Mouse (Mus musculus): Measurements from ENCODE around the gene Syt11. TPM values are rescaled to one million over a fixed set of nuclear protein-coding genes. Genes with fewer than 3 reads are reported as not detected.
A peak's percentile ranks its signal among the peaks of the same experiment; 100 is the strongest.
"Not testable (repeated sequence)": the region's sequence is repeated elsewhere in the genome, so short reads cannot be mapped to it uniquely, and the experiment has no call there.

The Syt11 gene
- polyA plus RNA-seq, 1 experiment from 2014 or later, result 1.3 TPM

DNA sequence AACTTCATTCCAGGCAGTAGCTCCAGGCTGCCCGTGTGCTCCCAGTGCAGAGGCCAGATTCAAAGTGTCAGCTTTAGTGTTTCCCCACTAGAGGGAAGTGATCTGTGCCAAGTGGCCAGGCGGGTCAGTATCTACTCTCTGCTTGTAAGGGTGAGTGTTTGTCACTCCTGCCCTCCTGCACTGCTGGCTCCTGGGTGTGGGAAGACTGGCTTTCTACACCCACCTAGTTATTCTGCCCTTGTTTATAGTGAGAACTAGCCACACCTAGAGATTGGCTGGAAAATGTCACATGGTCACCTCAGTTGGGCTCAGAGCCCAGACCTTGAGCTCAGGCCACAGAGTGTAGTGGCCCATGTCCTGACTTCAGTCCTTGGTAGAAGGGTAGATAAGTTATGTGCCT lies 55.9 kb downstream of the Syt11 start:
- ATAC-seq (ENCODE audit: insufficient read depth), result peak; percentile 32
- no peaks in the 10 kb centered on the region for H3K9me3 ChIP-seq (replicated peaks)
- 59% methylated on average over 2 of the region's 2 CpGs for WGBS (ENCODE audit: insufficient replicate concordance)
- H3K36me3 ChIP-seq (replicated peaks), result peaks cover 43% of the 10 kb centered on the region
- H3K4me3 ChIP-seq (replicated peaks), result peak overlapping the region; percentile 73
- peaks cover 28% of the 10 kb centered on the region for H3K4me1 ChIP-seq (replicated peaks)
- H3K27ac ChIP-seq (replicated peaks), result peak overlapping the region; percentile 69
- no peak overlapping the region for H3K9ac ChIP-seq
- peak overlapping the region; percentile 75 for H3K4me2 ChIP-seq
- no peaks in the 10 kb centered on the region for H3K27me3 ChIP-seq

DNA sequence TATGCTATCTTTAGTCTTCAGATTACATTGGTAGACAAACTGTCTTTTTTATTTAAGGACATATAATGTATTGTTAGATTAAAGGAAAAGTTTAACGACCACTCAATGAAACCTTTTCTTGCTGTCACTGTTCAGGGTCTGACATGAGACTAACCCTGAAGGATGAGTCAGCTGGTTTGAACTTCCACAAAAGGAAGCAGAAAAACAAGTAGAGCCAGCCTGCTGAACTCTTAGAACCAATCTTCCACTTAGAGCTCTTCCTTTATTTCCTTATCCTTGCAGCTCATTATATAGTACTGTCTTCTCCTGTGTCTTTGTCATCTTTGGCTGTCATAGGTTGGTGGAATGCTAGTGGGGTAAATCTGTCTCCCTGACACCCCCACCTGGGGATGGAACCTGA lies 57.1 kb downstream of the Syt11 start:
- ATAC-seq (ENCODE audit: insufficient read depth), result no peak
- Histone ChIP-seq H3K9ac (peak overlapping the region; percentile 35; the same call in 1 of the 2 replicates), H3K4me3 (replicated peaks) (peak overlapping the region; percentile 73), H3K36me3 (replicated peaks) (peaks cover 50% of the 10 kb centered on the region), H3K4me2 (peak overlapping the region; percentile 75), H3K27me3 (no peaks in the 10 kb centered on the region), H3K27ac (replicated peaks) (peak overlapping the region; percentile 69), H3K4me1 (replicated peaks) (peaks cover 28% of the 10 kb centered on the region), H3K9me3 (replicated peaks) (no peaks in the 10 kb centered on the region)
- WGBS (ENCODE audit: insufficient replicate concordance), result 3% methylated on average over 1 of the region's 1 CpGs

DNA sequence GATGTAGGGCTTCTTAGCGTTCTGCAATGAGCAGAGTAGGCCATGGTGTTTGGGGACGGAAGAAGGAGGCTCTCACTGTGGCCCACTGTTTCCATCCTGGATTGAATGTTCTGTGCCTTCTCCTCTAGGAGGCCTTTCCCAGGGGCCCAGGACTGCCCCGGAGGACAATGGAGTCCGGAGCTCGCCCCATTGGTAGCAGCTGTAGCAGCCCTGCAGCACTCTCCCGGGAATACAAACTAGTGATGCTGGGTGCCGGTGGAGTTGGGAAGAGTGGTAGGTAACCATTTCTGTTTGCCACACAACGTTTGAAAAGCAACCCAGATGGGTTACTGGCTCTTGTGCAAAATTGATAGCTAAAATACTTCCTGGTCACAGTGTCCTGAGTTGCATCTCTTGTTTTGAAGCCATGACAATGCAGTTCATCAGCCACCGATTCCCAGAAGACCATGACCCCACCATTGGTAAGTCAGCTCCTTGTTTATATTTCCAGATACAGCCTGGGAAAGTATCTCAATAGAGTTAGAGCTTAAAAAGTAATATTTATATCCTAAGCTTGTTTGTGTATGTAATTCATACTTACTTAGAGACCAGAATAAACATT lies 57.7 kb downstream of the Syt11 start:
- H3K27ac ChIP-seq (replicated peaks), result peak overlapping the region; percentile 81
- H3K36me3 ChIP-seq (replicated peaks), result peaks cover 54% of the 10 kb centered on the region
- H3K4me1 ChIP-seq (replicated peaks), result peaks cover 28% of the 10 kb centered on the region
- H3K9ac ChIP-seq, result peak overlapping the region; percentile 76
- ATAC-seq (ENCODE audit: insufficient read depth), result peak; percentile 60
- H3K4me2 ChIP-seq, result peak overlapping the region; percentile 75
- H3K27me3 ChIP-seq, result no peaks in the 10 kb centered on the region
- peak overlapping the region; percentile 73 for H3K4me3 ChIP-seq (replicated peaks)
- H3K9me3 ChIP-seq (replicated peaks), result no peaks in the 10 kb centered on the region
- WGBS (ENCODE audit: insufficient replicate concordance), result 5% methylated on average over 9 of the region's 9 CpGs

DNA sequence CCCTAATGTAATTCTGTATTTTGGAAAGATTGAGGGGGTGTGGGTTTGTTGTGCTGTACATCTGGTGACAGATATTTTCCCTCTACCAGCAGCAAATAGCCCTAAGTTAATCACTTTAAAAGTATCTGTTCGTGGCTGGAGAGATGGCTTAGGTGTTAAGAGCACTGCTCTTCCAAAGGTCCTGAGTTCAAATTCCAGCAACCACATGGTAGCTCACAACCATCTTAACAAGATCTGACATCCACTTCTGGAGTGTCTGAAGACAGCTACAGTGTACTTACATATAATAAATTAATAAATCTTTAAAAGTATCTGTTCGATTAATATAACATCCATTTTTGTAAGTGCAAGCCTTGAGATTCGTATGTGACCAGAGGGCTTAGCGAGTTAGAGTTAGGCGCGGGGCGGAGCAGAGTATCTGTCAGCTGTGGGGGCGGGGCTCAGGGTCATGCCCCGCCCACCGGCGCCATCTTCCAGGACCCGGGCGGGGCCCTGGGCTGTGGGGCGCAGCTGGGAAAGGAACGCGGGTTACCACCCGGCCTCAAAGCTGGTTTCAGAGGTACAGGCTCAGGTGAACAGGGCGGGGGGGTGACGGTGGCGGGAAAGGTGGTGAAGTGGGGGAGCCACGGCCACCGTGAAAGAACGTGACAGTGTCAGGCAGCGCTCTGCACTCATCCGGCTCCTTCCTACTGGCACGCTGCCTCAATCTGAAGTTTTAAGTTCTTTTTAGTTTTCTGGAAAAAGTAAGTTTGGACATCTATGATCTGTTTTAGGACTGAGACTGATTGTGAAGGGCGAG lies 58.4 kb downstream of the Syt11 start, which contains the start of gene Rit1:
TSS of gene Rit1 (plus strand) at position 440 of the 799 bp plus-strand sequence.
- Histone ChIP-seq H3K4me3 (replicated peaks) (peak within 1 kb of the TSS; percentile 73), H3K4me1 (replicated peaks) (peaks cover 28% of the 10 kb centered on the region), H3K9me3 (replicated peaks) (no peaks in the 10 kb centered on the region), H3K4me2 (peak within 1 kb of the TSS; percentile 75), H3K36me3 (replicated peaks) (peaks cover 55% of the 10 kb centered on the region), H3K27ac (replicated peaks) (peak within 1 kb of the TSS; percentile 81), H3K9ac (peak within 1 kb of the TSS; percentile 76), H3K27me3 (no peaks in the 10 kb centered on the region)
- WGBS (ENCODE audit: insufficient replicate concordance), result under 1% methylated on average over 27 of the region's 27 CpGs
- ATAC-seq (ENCODE audit: insufficient read depth), result peak; percentile 93

DNA sequence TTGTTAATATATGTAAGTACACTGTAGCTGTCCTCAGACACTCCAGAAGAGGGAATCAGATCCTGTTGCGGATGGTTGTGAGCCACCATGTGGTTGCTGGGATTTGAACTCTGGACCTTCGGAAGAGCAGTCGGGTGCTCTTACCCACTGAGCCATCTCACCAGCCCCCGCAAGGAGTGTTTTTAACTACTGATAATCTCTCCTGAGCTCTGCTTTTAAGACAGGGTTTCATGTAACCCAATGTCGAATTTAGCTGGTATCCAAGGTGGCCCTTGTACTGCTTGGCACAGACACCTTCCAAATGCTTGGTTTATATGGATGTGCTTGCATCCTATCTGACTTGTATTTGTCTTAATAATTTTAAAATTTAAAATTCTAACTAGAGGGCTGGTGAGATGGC lies 59.2 kb downstream of the Syt11 start:
- not testable (repeated sequence) for H3K27ac ChIP-seq (replicated peaks); H3K27me3 ChIP-seq; H3K4me3 ChIP-seq (replicated peaks); ATAC-seq (ENCODE audit: insufficient read depth); H3K9ac ChIP-seq; H3K4me2 ChIP-seq; H3K9me3 ChIP-seq (replicated peaks)
- 80% methylated on average over 5 of the region's 5 CpGs for WGBS (ENCODE audit: insufficient replicate concordance)
- peaks cover 56% of the 10 kb centered on the region for H3K36me3 ChIP-seq (replicated peaks)
- peaks cover 28% of the 10 kb centered on the region for H3K4me1 ChIP-seq (replicated peaks)

DNA sequence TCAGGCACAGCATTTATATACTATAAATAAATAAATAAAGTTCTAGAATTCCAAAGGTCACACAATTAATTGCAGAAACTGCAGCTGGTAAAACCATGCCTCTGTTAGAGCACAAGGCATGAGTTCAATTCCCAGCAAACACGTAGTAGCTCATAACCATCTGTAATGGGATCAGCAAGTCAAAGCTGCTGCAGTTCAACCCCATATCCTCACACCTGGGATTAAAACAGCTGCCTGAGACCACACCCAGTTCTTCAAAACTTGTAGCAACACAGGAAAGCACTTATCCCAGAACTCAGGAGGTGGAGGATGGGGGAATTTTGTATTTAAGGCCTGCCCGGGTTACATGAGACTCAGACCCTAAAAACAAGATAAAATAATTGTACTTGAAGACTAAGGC lies 60.2 kb downstream of the Syt11 start:
- Histone ChIP-seq H3K4me2 (no peak overlapping the region), H3K9ac (no peak overlapping the region), H3K9me3 (replicated peaks) (no peaks in the 10 kb centered on the region), H3K27me3 (no peaks in the 10 kb centered on the region), H3K4me1 (replicated peaks) (peaks cover 27% of the 10 kb centered on the region), H3K36me3 (replicated peaks) (peaks cover 56% of the 10 kb centered on the region), H3K27ac (replicated peaks) (no peak overlapping the region), H3K4me3 (replicated peaks) (no peak overlapping the region)
- no peak for ATAC-seq (ENCODE audit: insufficient read depth)
- WGBS (ENCODE audit: insufficient replicate concordance), result 71% methylated on average over 2 of the region's 2 CpGs

DNA sequence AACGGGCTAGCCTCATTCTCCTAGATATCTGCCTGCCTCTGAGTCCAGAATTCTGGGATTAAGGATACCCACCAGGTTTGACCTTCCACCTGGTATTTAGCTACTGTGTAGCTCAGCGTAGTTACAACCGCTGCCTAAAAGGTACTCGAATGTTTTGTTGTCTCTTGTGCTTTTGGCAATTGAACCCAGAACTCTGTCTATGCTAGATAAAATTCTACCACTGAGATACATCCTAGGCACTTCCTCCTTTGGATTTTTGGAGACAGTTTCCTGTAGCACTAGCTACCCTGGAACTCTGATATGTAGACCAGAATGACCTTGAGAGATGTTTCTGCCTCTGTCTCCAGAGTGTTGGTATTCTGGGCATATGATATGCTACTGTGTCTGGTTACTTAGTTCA lies 61.3 kb downstream of the Syt11 start:
- Histone ChIP-seq H3K4me3 (replicated peaks) (no peak overlapping the region), H3K4me1 (replicated peaks) (peaks cover 17% of the 10 kb centered on the region), H3K36me3 (replicated peaks) (peaks cover 56% of the 10 kb centered on the region), H3K27me3 (no peaks in the 10 kb centered on the region), H3K4me2 (no peak overlapping the region), H3K27ac (replicated peaks) (no peak overlapping the region), H3K9ac (no peak overlapping the region), H3K9me3 (replicated peaks) (no peaks in the 10 kb centered on the region)
- 80% methylated on average over 4 of the region's 4 CpGs for WGBS (ENCODE audit: insufficient replicate concordance)
- ATAC-seq (ENCODE audit: insufficient read depth), result no peak

DNA sequence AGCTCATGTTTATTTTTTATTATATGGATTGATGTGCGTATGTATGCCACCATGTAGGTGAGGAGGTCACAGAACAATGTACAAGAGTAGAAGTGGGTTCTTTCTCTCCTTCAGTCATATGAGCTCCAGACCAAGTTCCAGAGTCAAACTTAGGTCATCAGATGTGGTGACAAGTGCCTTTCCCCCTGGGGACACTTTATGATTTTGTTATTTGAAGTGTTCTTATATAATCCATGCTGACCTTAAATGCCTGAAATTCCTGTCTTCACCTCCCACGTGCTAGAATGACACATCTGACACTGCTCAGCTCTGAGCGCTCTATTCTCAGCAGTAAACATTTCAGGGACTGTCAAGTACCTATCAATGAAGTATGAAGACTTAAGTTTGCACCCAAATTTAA lies 73.7 kb downstream of the Syt11 start:
- no peak overlapping the region for H3K4me2 ChIP-seq
- no peak overlapping the region for H3K4me3 ChIP-seq (replicated peaks)
- no peak for ATAC-seq (ENCODE audit: insufficient read depth)
- H3K27me3 ChIP-seq, result no peaks in the 10 kb centered on the region
- H3K4me1 ChIP-seq (replicated peaks), result no peaks in the 10 kb centered on the region
- peaks cover 92% of the 10 kb centered on the region for H3K36me3 ChIP-seq (replicated peaks)
- no peak overlapping the region for H3K9ac ChIP-seq
- WGBS (ENCODE audit: insufficient replicate concordance), result 83% methylated on average over 3 of the region's 3 CpGs
- H3K27ac ChIP-seq (replicated peaks), result no peak overlapping the region
- no peaks in the 10 kb centered on the region for H3K9me3 ChIP-seq (replicated peaks)

DNA sequence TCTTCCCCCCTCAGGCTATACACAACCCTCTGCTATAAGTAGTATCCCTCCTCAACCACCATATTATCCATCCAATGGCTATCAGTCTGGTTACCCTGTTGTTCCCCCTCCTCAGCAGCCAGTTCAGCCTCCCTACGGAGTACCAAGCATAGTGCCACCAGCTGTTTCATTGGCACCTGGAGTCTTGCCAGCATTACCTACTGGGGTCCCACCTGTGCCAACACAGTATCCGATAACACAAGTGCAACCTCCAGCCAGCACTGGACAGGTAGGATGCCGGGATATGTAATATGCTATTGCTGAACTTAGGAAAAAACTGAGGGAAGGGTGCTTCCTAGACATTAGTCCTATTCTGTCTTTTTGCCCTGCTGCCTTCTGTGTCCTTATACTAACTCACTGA lies 74.7 kb downstream of the Syt11 start:
- no peak overlapping the region for H3K27ac ChIP-seq (replicated peaks)
- no peaks in the 10 kb centered on the region for H3K27me3 ChIP-seq
- no peaks in the 10 kb centered on the region for H3K9me3 ChIP-seq (replicated peaks)
- no peak overlapping the region for H3K4me2 ChIP-seq
- 85% methylated on average over 3 of the region's 3 CpGs for WGBS (ENCODE audit: insufficient replicate concordance)
- no peak overlapping the region for H3K4me3 ChIP-seq (replicated peaks)
- peaks cover 95% of the 10 kb centered on the region for H3K36me3 ChIP-seq (replicated peaks)
- H3K4me1 ChIP-seq (replicated peaks), result no peaks in the 10 kb centered on the region
- no peak overlapping the region for H3K9ac ChIP-seq
- no peak for ATAC-seq (ENCODE audit: insufficient read depth)

DNA sequence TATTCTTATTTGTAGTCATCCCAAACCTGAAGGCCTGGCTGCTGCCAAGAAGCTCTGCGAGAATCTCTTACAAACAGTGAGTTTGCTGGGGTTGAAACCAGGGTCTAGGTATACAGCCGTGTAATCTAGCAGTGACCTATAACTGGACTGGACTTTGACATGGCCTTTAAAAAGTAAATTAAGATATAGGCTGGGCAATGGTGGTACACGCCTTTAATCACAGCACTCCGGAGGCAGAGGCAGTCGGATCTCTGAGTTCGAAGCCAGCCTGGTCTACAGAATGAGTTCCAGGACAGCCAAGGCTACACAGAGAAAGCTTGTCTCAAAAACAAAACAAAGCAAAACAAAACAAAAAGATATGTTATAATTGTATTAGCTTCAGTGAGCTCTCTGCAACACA lies 76.1 kb downstream of the Syt11 start:
- Histone ChIP-seq H3K36me3 (replicated peaks) (peaks cover 95% of the 10 kb centered on the region), H3K4me1 (replicated peaks) (no peaks in the 10 kb centered on the region), H3K4me2 (no peak overlapping the region), H3K27ac (replicated peaks) (no peak overlapping the region), H3K9me3 (replicated peaks) (no peaks in the 10 kb centered on the region), H3K27me3 (no peaks in the 10 kb centered on the region), H3K9ac (no peak overlapping the region), H3K4me3 (replicated peaks) (no peak overlapping the region)
- no peak for ATAC-seq (ENCODE audit: insufficient read depth)
- WGBS (ENCODE audit: insufficient replicate concordance), result 84% methylated on average over 6 of the region's 6 CpGs

DNA sequence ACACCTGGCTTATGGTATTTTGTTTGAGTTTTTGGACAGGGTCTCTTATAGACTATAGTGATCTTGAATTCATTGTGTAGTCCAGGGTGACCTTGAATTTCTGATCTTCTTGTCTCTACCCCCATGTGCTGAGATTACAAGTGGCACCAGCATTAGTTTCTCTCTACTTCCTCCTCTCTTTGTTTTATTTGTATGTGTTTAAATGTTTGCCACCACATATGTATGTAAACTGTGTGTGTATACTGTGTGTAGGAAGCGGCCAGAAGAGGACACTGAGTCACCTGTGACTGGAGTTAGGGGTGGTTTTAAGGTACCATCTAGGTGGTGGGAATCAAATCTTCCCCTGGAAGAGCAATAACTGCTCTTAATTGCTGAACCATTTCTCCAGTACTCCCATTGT lies 76.9 kb downstream of the Syt11 start:
- Histone ChIP-seq H3K27me3 (no peaks in the 10 kb centered on the region), H3K27ac (replicated peaks) (no peak overlapping the region), H3K4me1 (replicated peaks) (no peaks in the 10 kb centered on the region), H3K9me3 (replicated peaks) (no peaks in the 10 kb centered on the region), H3K36me3 (replicated peaks) (peaks cover 94% of the 10 kb centered on the region), H3K9ac (no peak overlapping the region), H3K4me3 (replicated peaks) (no peak overlapping the region), H3K4me2 (no peak overlapping the region)
- no peak for ATAC-seq (ENCODE audit: insufficient read depth)
- WGBS (ENCODE audit: insufficient replicate concordance), result 74% methylated on average over 1 of the region's 1 CpGs
